Mouse (Mus musculus): Measurements from ENCODE around the gene Kcnrg.

The Kcnrg gene

GRCm38 (mm10) chr14:61642668-61643067 lies 35.4 kb downstream of the Kcnrg start:
- no peak for DNase-seq (ENCODE audit: extremely low read depth, low read depth)

- DNase-seq (ENCODE audit: extremely low read depth, low read depth), result no peak
These were observed 38.3 kb downstream of the Kcnrg start for GRCm38 (mm10) chr14:61645547-61645946.

GRCm38 (mm10) chr14:61647182-61647880 lies 40.1 kb downstream of the Kcnrg start:
- peak; percentile 61 for DNase-seq (ENCODE audit: extremely low read depth, low read depth)

GRCm38 (mm10) chr14:61647881-61648684 lies 40.8 kb downstream of the Kcnrg start:
- DNase-seq (ENCODE audit: extremely low read depth, low read depth), result no peak

GRCm38 (mm10) chr14:61648685-61649504 lies 41.6 kb downstream of the Kcnrg start:
- peak; percentile 90 for DNase-seq (ENCODE audit: extremely low read depth, low read depth)

GRCm38 (mm10) chr14:61650291-61650960 lies 43.2 kb downstream of the Kcnrg start:
- no peak for DNase-seq (ENCODE audit: extremely low read depth, low read depth)

GRCm38 (mm10) chr14:61656469-61656868 lies 49.2 kb downstream of the Kcnrg start:
- no peak for DNase-seq (ENCODE audit: extremely low read depth, low read depth)

GRCm38 (mm10) chr14:61661496-61661895 lies 54.2 kb downstream of the Kcnrg start:
- no peak for DNase-seq (ENCODE audit: extremely low read depth, low read depth)

GRCm38 (mm10) chr14:61662307-61662706 lies 55.0 kb downstream of the Kcnrg start:
- no peak for DNase-seq (ENCODE audit: extremely low read depth, low read depth)
